Mouse (Mus musculus): ENCODE data around the gene Wdr27. TPM values are rescaled to one million over a fixed set of nuclear protein-coding genes. Genes with fewer than 3 reads are reported as not detected.
"Not testable (repeated sequence)": the region's sequence is repeated elsewhere in the genome, so short reads cannot be mapped to it uniquely, and the experiment has no call there.

Wdr27 gene
- polyA plus RNA-seq (2012; rRNA removed), result 8.8 and 9.0 TPM in 2 replicates

- TF ChIP-seq CTCF (IDR thresholded peaks at IDR 0.05; ENCODE audit: insufficient read depth, low read length) (no peak), POLR2A (IDR thresholded peaks at IDR 0.05; ENCODE audit: borderline replicate concordance, extremely low read depth, low read depth, low read length) (peak; percentile 73; the same call in 1 of the 2 replicates)
- peaks cover 5% of the 10 kb centered on the region for H3K4me1 ChIP-seq (ENCODE audit: control insufficient read depth, insufficient read depth, low read length)
- peak within 1 kb of the TSS; percentile 83 for H3K4me3 ChIP-seq (replicated peaks; ENCODE audit: extremely low read depth, low read depth, low read length)
- DNase-seq, result peak; percentile 99
- WGBS, result under 1% methylated on average over 54 of the region's 54 CpGs
These were observed at the start of gene Wdr27, which contains the start of gene 1600012H06Rik for GRCm38 (mm10) chr17:14943009-14943728. TSS of gene Wdr27 (minus strand) at chr17:14943158. TSS of gene 1600012H06Rik (plus strand) at chr17:14943184.

DNA sequence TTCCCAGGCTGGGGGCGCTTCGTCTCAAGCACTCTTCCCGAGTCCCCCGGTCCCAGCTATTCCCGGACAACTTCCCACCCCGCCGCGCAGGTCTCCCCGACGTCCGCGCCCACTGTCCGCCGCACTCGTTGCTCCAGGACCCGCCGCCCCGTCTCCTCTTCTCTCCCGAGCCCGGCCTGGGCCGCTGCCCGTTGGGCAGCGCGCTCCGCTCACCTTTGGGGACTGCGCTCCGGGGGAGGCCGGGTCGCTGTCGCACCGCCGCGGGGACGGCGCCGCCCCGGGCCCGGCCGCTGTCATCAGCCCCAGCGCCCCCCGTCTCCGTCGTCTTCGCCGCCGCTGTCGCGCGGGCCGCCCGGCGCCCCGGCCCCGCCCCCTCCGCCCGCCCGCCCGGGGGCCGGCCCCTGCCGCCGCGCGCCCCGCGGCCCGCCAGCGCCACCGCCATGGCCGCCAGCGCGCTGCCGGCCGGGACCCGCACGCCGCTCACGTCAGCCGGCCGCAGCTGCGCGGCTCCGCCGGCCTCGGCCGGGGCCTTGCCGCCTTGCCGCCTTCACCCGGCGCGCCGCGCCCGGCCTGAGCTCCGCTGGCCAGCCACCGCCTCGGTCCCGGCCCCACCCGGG, 49.7 kb upstream of the Wdr27 start:
- not testable (repeated sequence) for H3K4me1 ChIP-seq (ENCODE audit: control insufficient read depth, insufficient read depth, low read length); H3K4me3 ChIP-seq (replicated peaks; ENCODE audit: extremely low read depth, low read depth, low read length); DNase-seq
- WGBS, result no CpG with 5 or more reads among the region's 98 CpGs

GRCm38 (mm10) chr17:14990116-14990702, 47.3 kb upstream of the Wdr27 start:
- H3K4me3 ChIP-seq (replicated peaks; ENCODE audit: extremely low read depth, low read depth, low read length); H3K4me1 ChIP-seq (ENCODE audit: control insufficient read depth, insufficient read depth, low read length); DNase-seq: not testable (repeated sequence)
- 90% methylated on average over 4 of the region's 5 CpGs for WGBS

GRCm38 (mm10) chr17:14978362-14979038, 35.5 kb upstream of the Wdr27 start, which contains the start of the genes 9030025P20Rik and Gm3417:
TSS of gene 9030025P20Rik (plus strand) at chr17:14978468.
TSS of gene Gm3417 (minus strand) at chr17:14978790.
- not testable (repeated sequence) for H3K4me3 ChIP-seq (replicated peaks; ENCODE audit: extremely low read depth, low read depth, low read length); H3K4me1 ChIP-seq (ENCODE audit: control insufficient read depth, insufficient read depth, low read length); DNase-seq
- no CpG with 5 or more reads among the region's 60 CpGs for WGBS

- DNase-seq; H3K4me1 ChIP-seq (ENCODE audit: control insufficient read depth, insufficient read depth, low read length); H3K4me3 ChIP-seq (replicated peaks; ENCODE audit: extremely low read depth, low read depth, low read length): not testable (repeated sequence)
- 0% methylated on average over 4 of the region's 7 CpGs for WGBS
These were observed 34.9 kb upstream of the Wdr27 start for GRCm38 (mm10) chr17:14977718-14978361.

GRCm38 (mm10) chr17:14968373-14968913, 25.5 kb upstream of the Wdr27 start:
- WGBS, result no CpG with 5 or more reads among the region's 6 CpGs
- H3K4me3 ChIP-seq (replicated peaks; ENCODE audit: extremely low read depth, low read depth, low read length); DNase-seq; H3K4me1 ChIP-seq (ENCODE audit: control insufficient read depth, insufficient read depth, low read length): not testable (repeated sequence)

GRCm38 (mm10) chr17:14961557-14962154, 18.7 kb upstream of the Wdr27 start:
- H3K4me1 ChIP-seq (ENCODE audit: control insufficient read depth, insufficient read depth, low read length); DNase-seq; H3K4me3 ChIP-seq (replicated peaks; ENCODE audit: extremely low read depth, low read depth, low read length): not testable (repeated sequence)
- WGBS, result no CpG with 5 or more reads among the region's 44 CpGs

- peak within 1 kb of the TSS; percentile 84 for H3K4me3 ChIP-seq (replicated peaks; ENCODE audit: extremely low read depth, low read depth, low read length)
- not testable (repeated sequence) for H3K4me1 ChIP-seq (ENCODE audit: control insufficient read depth, insufficient read depth, low read length)
- 4% methylated on average over 56 of the region's 100 CpGs for WGBS
- peak; percentile 60 for DNase-seq
These were observed 18.1 kb upstream of the Wdr27 start, which contains the start of gene Phf10 for GRCm38 (mm10) chr17:14960951-14961556. TSS of gene Phf10 (minus strand) at chr17:14961273.

- peak overlapping the region; percentile 84 for H3K4me3 ChIP-seq (replicated peaks; ENCODE audit: extremely low read depth, low read depth, low read length)
- no peak for TF ChIP-seq CTCF (IDR thresholded peaks at IDR 0.05; ENCODE audit: insufficient read depth, low read length)
- no peak for TF ChIP-seq POLR2A (IDR thresholded peaks at IDR 0.05; ENCODE audit: borderline replicate concordance, extremely low read depth, low read depth, low read length)
- WGBS, result under 1% methylated on average over 21 of the region's 23 CpGs
- peaks cover 5% of the 10 kb centered on the region for H3K4me1 ChIP-seq (ENCODE audit: control insufficient read depth, insufficient read depth, low read length)
- DNase-seq, result peak; percentile 31
These were observed 17.6 kb upstream of the Wdr27 start for GRCm38 (mm10) chr17:14960520-14960919.

All from lung, adult 2 months (tissue).